In the genomic region with DNA sequence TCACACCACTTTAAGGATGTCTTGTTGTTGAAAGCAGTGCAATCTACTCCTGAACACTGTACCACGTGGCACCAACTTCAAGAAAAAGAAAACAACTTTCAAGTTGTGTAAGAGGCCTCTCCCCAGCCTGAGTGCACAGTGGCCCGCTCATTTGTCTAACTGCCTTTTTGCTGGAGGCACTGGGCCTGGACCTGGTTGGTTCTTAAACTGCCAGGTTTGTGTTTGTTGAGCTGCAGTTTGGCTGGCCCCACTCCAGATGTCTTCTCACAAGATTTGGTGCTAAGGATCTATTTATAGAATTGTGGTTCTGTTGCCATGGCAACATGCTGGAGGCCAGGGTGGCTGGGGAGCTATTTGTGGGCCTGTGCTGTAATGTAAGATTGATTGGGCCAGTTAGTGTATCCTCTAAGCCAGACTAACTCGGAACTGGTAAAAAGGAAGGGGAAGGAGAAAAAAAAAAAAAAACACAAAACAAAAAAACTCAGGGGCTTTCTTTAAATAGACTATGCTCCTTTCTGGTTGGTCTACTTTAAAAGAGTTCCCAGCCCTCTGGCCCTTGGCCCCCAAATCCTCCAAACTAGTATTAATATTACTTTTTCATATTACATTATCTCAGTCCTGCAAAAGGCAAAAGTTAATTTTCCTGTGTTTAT, we compare ENCODE assay signal across 8 mouse cellular contexts. TPM values are rescaled to one million over a fixed set of nuclear protein-coding genes. Genes with fewer than 3 reads are reported as not detected.
DNase-seq lines count a peak whose midpoint lies in the region; ATAC-seq and TF ChIP-seq lines count a peak whose summit lies in the region.

No protein-coding gene starts in this region.

- TF ChIP-seq CTCF in intestine, postnatal 0 days (IDR thresholded peaks at IDR 0.05; ENCODE audit: low read depth): no peak

- intact Hi-C loops in left cerebral cortex, postnatal 36 days (cut with DNase I): no loop called here

- H3K4me2 ChIP-seq in intestine, postnatal 0 days (replicated peaks; ENCODE audit: low read depth): peak overlapping the region; percentile 24

- peaks cover 41% of the 10 kb centered on the region for H3K36me3 ChIP-seq in intestine, postnatal 0 days (ENCODE audit: control insufficient read depth, insufficient read depth)

- ATAC-seq in intestine, postnatal 0 days: peak; percentile 29; the same call in 1 of the 2 replicates
- peak; percentile 56 for ATAC-seq in megakaryocyte-erythroid progenitor cell, adult 5-6 weeks (replicated peaks; ENCODE audit: low FRiP score, low TSS enrichment, poor library complexity, severe bottlenecking)

- DNase-seq in spleen, adult 18-20 months: peak; percentile 38 to 43
- DNase-seq in spleen, adult 12 weeks (ENCODE audit: low spot score): no peak
- peak; percentile 53 for DNase-seq in embryo, embryonic 9.5 days (ENCODE audit: extremely low spot score)
- DNase-seq in heart, adult 11 months: peak; percentile 99
- peak; percentile 59 to 77 for DNase-seq in left cerebral cortex, postnatal 36 days (ENCODE audit: low spot score in 2 of 2)
- peak; percentile 68 to 83 for DNase-seq in right cerebral cortex, postnatal 36 days (ENCODE audit: low spot score in 2 of 2)

- H3K27ac ChIP-seq in intestine, postnatal 0 days (ENCODE audit: low read depth, low read length): peak overlapping the region; percentile 24; the same call in 1 of the 2 replicates

- no peaks in the 10 kb centered on the region for H3K4me1 ChIP-seq in intestine, postnatal 0 days (replicated peaks; ENCODE audit: control insufficient read depth, insufficient read depth, low read length)

- H3K4me3 ChIP-seq in intestine, postnatal 0 days (ENCODE audit: low read depth, low read length): no peak overlapping the region

- H3K9ac ChIP-seq in intestine, postnatal 0 days (ENCODE audit: low read depth, low read length): no peak overlapping the region

- 21% methylated on average over 3 of the region's 3 CpGs for WGBS in intestine, postnatal 0 days

- H3K9me3 ChIP-seq in intestine, postnatal 0 days (ENCODE audit: control insufficient read depth): no peaks in the 10 kb centered on the region

- H3K27me3 ChIP-seq in intestine, postnatal 0 days (replicated peaks; ENCODE audit: control insufficient read depth, insufficient read depth, low read length): no peaks in the 10 kb centered on the region

RNA-seq across cellular contexts. Expression of a gene that starts 2.4 kb away (rescaled TPM):
- polyA plus RNA-seq in intestine, postnatal 0 days (2015; fragmentation: Nextera tagmentation; extraction: Ambion mirVana): 2.7 and 3.5 TPM in 2 replicates
- total RNA-seq in left cerebral cortex, postnatal 36 days (2021): 1 to 10 TPM; 3.0 TPM
- 0.13 TPM in 1 of 2 replicates, not detected in the other for total RNA-seq in megakaryocyte-erythroid progenitor cell, adult 5-6 weeks (2014; fragmentation: Nextera tagmentation)
- total RNA-seq in megakaryocyte-erythroid progenitor cell, adult 5-6 weeks (2017): 2.7 and 5.7 TPM in 2 replicates
